Mouse (Mus musculus) brain, embryonic 18.5 days (tissue): ENCODE results near the gene Hist1h2aa.

Source experiments
- DNase-seq: peaks from one replicate; pipeline ENCODE4 v3.0.0-alpha.2; 2012; ENCODE audit warnings: low read depth, low spot score

Gene Hist1h2aa

GRCm38 (mm10) chr13:23934211-23934520 lies at the start of gene Hist1h2aa:
Gene Hist1h2aa, plus strand, starts transcription at chr13:23934462.
- DNase-seq = no peak

GRCm38 (mm10) chr13:23885540-23885939 lies 48.7 kb upstream of the Hist1h2aa start:
- DNase-seq = no peak

- no peak for DNase-seq
These were observed 47.1 kb upstream of the Hist1h2aa start for GRCm38 (mm10) chr13:23887026-23887725.

- no peak for DNase-seq
These were observed 45.2 kb upstream of the Hist1h2aa start for GRCm38 (mm10) chr13:23889011-23889605.

GRCm38 (mm10) chr13:23892592-23893268 lies 41.5 kb upstream of the Hist1h2aa start:
- no peak for DNase-seq

- no peak for DNase-seq
These were observed 41.0 kb upstream of the Hist1h2aa start for GRCm38 (mm10) chr13:23893269-23893593.

- no peak for DNase-seq
These were observed 36.0 kb upstream of the Hist1h2aa start for GRCm38 (mm10) chr13:23898242-23898641.

GRCm38 (mm10) chr13:23906906-23907305 lies 27.4 kb upstream of the Hist1h2aa start:
- DNase-seq = no peak

- no peak for DNase-seq
These were observed 24.1 kb upstream of the Hist1h2aa start for GRCm38 (mm10) chr13:23910121-23910520.

- no peak for DNase-seq
These were observed 22.9 kb upstream of the Hist1h2aa start for GRCm38 (mm10) chr13:23911335-23911734.

GRCm38 (mm10) chr13:23913791-23914306 lies 20.4 kb upstream of the Hist1h2aa start:
- DNase-seq = no peak

- DNase-seq = no peak
These were observed 19.7 kb upstream of the Hist1h2aa start, which contains the start of gene Slc17a4 for GRCm38 (mm10) chr13:23914376-23915167. Gene Slc17a4, minus strand, starts transcription at chr13:23915009.

- no peak for DNase-seq
These were observed 18.1 kb upstream of the Hist1h2aa start for GRCm38 (mm10) chr13:23916132-23916531.

GRCm38 (mm10) chr13:23917674-23918073 lies 16.6 kb upstream of the Hist1h2aa start:
- no peak for DNase-seq

GRCm38 (mm10) chr13:23925792-23926191 lies 8.5 kb upstream of the Hist1h2aa start:
- DNase-seq = no peak

GRCm38 (mm10) chr13:23928637-23929036 lies 5.6 kb upstream of the Hist1h2aa start:
- no peak for DNase-seq

- no peak for DNase-seq
These were observed 3.8 kb upstream of the Hist1h2aa start for GRCm38 (mm10) chr13:23930461-23930860.

- DNase-seq = no peak
These were observed 3.4 kb upstream of the Hist1h2aa start for GRCm38 (mm10) chr13:23930904-23931303.

GRCm38 (mm10) chr13:23933421-23934210 lies 646 bp upstream of the Hist1h2aa start, which contains the start of gene Hist1h2ba:
Gene Hist1h2ba, minus strand, starts transcription at chr13:23934156.
- DNase-seq = no peak

GRCm38 (mm10) chr13:23938699-23939098 lies 4.4 kb downstream of the Hist1h2aa start:
- DNase-seq = no peak

GRCm38 (mm10) chr13:23940291-23940690 lies 6.0 kb downstream of the Hist1h2aa start:
- no peak for DNase-seq
